ENCODE assay signal across 8 mouse cellular contexts in the genomic region with DNA sequence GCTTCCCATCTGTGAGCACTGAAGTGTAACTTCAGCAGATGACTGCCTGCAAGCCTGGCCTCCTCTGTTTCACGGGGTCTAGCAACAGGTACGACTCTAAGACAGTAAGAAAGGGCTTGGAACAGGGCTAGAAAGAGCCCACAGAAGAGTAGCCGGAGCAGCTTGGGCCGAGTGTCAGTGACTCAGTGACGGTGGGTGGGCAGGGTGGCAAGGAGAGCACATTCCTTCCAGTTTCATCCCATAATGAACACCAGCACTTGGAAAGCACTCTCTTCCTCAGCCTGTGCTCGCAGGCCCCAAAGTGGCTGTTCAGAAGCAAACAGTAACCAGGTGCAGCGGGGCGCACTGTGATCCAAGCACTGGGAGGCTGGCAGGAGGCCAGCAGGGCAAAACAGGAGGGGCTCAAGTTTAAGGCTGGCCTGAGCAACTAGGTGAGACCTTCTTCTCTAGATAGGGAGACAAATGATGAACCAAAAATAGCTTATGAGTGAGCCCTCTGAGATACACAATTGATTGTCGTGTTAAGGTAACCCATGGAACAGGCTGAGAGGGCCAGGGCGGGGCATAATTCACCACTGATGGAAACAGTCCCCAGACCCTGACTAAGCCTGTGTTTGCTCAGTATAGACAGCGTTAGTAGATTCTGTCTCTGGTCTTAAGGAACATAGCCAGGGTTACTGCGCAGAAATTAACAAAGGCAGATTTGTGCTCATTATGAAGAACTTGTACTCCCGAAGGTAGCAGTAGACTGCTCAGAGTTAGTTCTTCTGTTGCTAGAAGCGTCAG. TPM values are rescaled to one million over a fixed set of nuclear protein-coding genes. Genes with fewer than 3 reads are reported as not detected.
DNase-seq lines count a peak whose midpoint lies in the region; ATAC-seq and TF ChIP-seq lines count a peak whose summit lies in the region.

No protein-coding gene starts in this region.

- H3K9me3 ChIP-seq in heart, embryonic 16.5 days (replicated peaks; ENCODE audit: control insufficient read depth, low read length): no peaks in the 10 kb centered on the region
- no peaks in the 10 kb centered on the region for H3K9me3 ChIP-seq in forebrain, postnatal 0 days (ENCODE audit: low read length)
- H3K9me3 ChIP-seq in midbrain, embryonic 14.5 days (ENCODE audit: control insufficient read depth, low read length): no peaks in the 10 kb centered on the region

- DNase-seq in heart, postnatal 10 days: no peak
- no peak for DNase-seq in Patski (ENCODE audit: low read depth, low spot score)
- no peak for DNase-seq in forebrain, postnatal 0 days
- DNase-seq in midbrain, embryonic 14.5 days: no peak
- no peak for DNase-seq in gastrocnemius, adult 18-20 months (ENCODE audit: low spot score)
- no peak for DNase-seq in embryo, embryonic 10 days (ENCODE audit: low spot score)

- intact Hi-C loops in heart, postnatal 10 days (cut with DNase I): no loop called here

- CTCF ChIA-PET in Patski (lab: Charles Lee): interaction anchor here (1.1 to 2.5 kb wide), 2 partner anchors 11 to 27 kb away, joined by 3 to 8 read pairs; no protein-coding TSS in a partner anchor

- no peak for ATAC-seq in heart, embryonic 16.5 days (replicated peaks; ENCODE audit: extremely low read depth, insufficient read depth, low FRiP score)
- ATAC-seq in Patski: peak; percentile 58
- ATAC-seq in forebrain, postnatal 0 days: no peak
- no peak for ATAC-seq in midbrain, embryonic 14.5 days (ENCODE audit: low FRiP score, low TSS enrichment)
- ATAC-seq in erythroid progenitor cell, adult 5-6 weeks (replicated peaks; ENCODE audit: low FRiP score, poor library complexity, severe bottlenecking): no peak

- in situ Hi-C loops in Patski (cut with MboI; ENCODE audit: low pct_unique_long_range_greater_than_20kb): no loop called here

- peak overlapping the region; percentile 82 for H3K27ac ChIP-seq in heart, embryonic 16.5 days (ENCODE audit: low read length)
- H3K27ac ChIP-seq in forebrain, postnatal 0 days (ENCODE audit: low read depth, low read length): peak overlapping the region; percentile 62
- H3K27ac ChIP-seq in midbrain, embryonic 14.5 days (replicated peaks; ENCODE audit: low read depth, low read length): peak overlapping the region; percentile 89

- no peaks in the 10 kb centered on the region for H3K27me3 ChIP-seq in heart, embryonic 16.5 days (ENCODE audit: control insufficient read depth, insufficient read depth, low read length)
- no peaks in the 10 kb centered on the region for H3K27me3 ChIP-seq in Patski
- H3K27me3 ChIP-seq in forebrain, postnatal 0 days (ENCODE audit: insufficient read depth, low read length): no peaks in the 10 kb centered on the region
- H3K27me3 ChIP-seq in midbrain, embryonic 14.5 days (ENCODE audit: control insufficient read depth, insufficient read depth, low read length): no peaks in the 10 kb centered on the region

- peaks cover 65% of the 10 kb centered on the region for H3K4me1 ChIP-seq in heart, embryonic 16.5 days (ENCODE audit: control insufficient read depth, insufficient read depth, low read length)
- H3K4me1 ChIP-seq in forebrain, postnatal 0 days (ENCODE audit: insufficient read depth): peaks cover 44% of the 10 kb centered on the region
- H3K4me1 ChIP-seq in midbrain, embryonic 14.5 days (ENCODE audit: control insufficient read depth, insufficient read depth, low read length): peaks cover 63% of the 10 kb centered on the region

- TF ChIP-seq CTCF in Patski (IDR thresholded peaks at IDR 0.05): no peak
- no peak for TF ChIP-seq CTCF in forebrain, postnatal 0 days (IDR thresholded peaks at IDR 0.05; ENCODE audit: low read depth)

- peak overlapping the region; percentile 62; the same call in 1 of the 2 replicates for H3K9ac ChIP-seq in heart, embryonic 16.5 days (ENCODE audit: low read length)
- no peak overlapping the region for H3K9ac ChIP-seq in forebrain, postnatal 0 days
- no peak overlapping the region for H3K9ac ChIP-seq in midbrain, embryonic 14.5 days (replicated peaks; ENCODE audit: low read length)

- no peaks in the 10 kb centered on the region for H3K36me3 ChIP-seq in heart, embryonic 16.5 days (ENCODE audit: control insufficient read depth, insufficient read depth)
- no peaks in the 10 kb centered on the region for H3K36me3 ChIP-seq in forebrain, postnatal 0 days (ENCODE audit: insufficient read depth)
- H3K36me3 ChIP-seq in midbrain, embryonic 14.5 days (ENCODE audit: control insufficient read depth, insufficient read depth, low read length): peaks cover 13% of the 10 kb centered on the region

- peak overlapping the region; percentile 39 for H3K4me2 ChIP-seq in heart, embryonic 16.5 days (ENCODE audit: low read depth, low read length)
- H3K4me2 ChIP-seq in forebrain, postnatal 0 days (ENCODE audit: low read depth): no peak overlapping the region
- H3K4me2 ChIP-seq in midbrain, embryonic 14.5 days (ENCODE audit: low read length): no peak overlapping the region

- H3K4me3 ChIP-seq in heart, embryonic 16.5 days (ENCODE audit: low read length): no peak overlapping the region
- H3K4me3 ChIP-seq in forebrain, postnatal 0 days (ENCODE audit: low read depth, low read length): no peak overlapping the region
- H3K4me3 ChIP-seq in midbrain, embryonic 14.5 days (replicated peaks; ENCODE audit: low read depth, low read length): no peak overlapping the region

- POLR2A ChIA-PET in Patski (lab: Charles Lee): interaction anchor here (1.1 to 1.7 kb wide), 2 partner anchors 10 to 38 kb away, joined by 4 to 7 read pairs; no protein-coding TSS in a partner anchor

- 52% methylated on average over 14 of the region's 14 CpGs for WGBS in heart, embryonic 16.5 days
- WGBS in forebrain, postnatal 0 days: 24% methylated on average over 14 of the region's 14 CpGs
- 45% methylated on average over 14 of the region's 14 CpGs for WGBS in midbrain, embryonic 14.5 days

RNA-seq across cellular contexts. Expression of gene A3galt2, which starts 17.1 kb away (rescaled TPM):
- polyA plus RNA-seq in heart, embryonic 16.5 days (2015; fragmentation: Nextera tagmentation; extraction: Ambion mirVana): 0.04 and 0.11 TPM in 2 replicates
- total RNA-seq in heart, postnatal 10 days (2021): under 1 TPM; 0.12 to 0.29 TPM
- 0.04 TPM for polyA plus RNA-seq in Patski (2021)
- total RNA-seq in forebrain, postnatal 0 days (2014; rRNA removed): 0.52 and 0.92 TPM in 2 replicates
- polyA plus RNA-seq in forebrain, postnatal 0 days (2015; fragmentation: Nextera tagmentation; extraction: Ambion mirVana): 0.05 and 0.16 TPM in 2 replicates
- 0.47 and 0.74 TPM in 2 replicates for polyA plus RNA-seq in midbrain, embryonic 14.5 days (2014; fragmentation: Nextera tagmentation; extraction: Ambion mirVana)
- not detected in 2 replicates for total RNA-seq in erythroid progenitor cell, adult 5-6 weeks (2015; ENCODE audit: low replicate concordance)
- total RNA-seq in erythroid progenitor cell, adult 5-6 weeks (2017; ENCODE audit: low replicate concordance): 0.08 TPM in 1 of 2 replicates, not detected in the other
- not detected for total RNA-seq in gastrocnemius, adult 18-20 months (2021)
